Mouse (Mus musculus): ENCODE data around the gene Rnf144a.

- TF ChIP-seq CTCF (IDR thresholded peaks at IDR 0.05; ENCODE audit: insufficient read depth, low read depth, low read length) (no peak), POLR2A (IDR thresholded peaks at IDR 0.05; ENCODE audit: insufficient read depth, low read depth, low read length) (no peak)
These were observed 1.1 kb downstream of the Rnf144a start for GRCm38 (mm10) chr12:26413961-26414411.
